Mouse (Mus musculus) naive thymus-derived CD4-positive, alpha-beta T cell, adult 2 months (primary cell): ENCODE measurements around the gene Cfap221.

Source experiments
- DNase-seq: peaks from one replicate; pipeline ENCODE4 v3.0.0-alpha.2; 2011; ENCODE audit warnings: low read depth

Cfap221 gene

GRCm38 (mm10) chr1:119996798-119997581, at the start of gene Cfap221:
TSS of gene Cfap221 (minus strand) at chr1:119997234.
- DNase-seq = no peak

- no peak for DNase-seq
Observed at GRCm38 (mm10) chr1:120044584-120044983, 47.5 kb upstream of the Cfap221 start.

- no peak for DNase-seq
Observed at GRCm38 (mm10) chr1:120042421-120042820, 45.4 kb upstream of the Cfap221 start.

- no peak for DNase-seq
Observed at GRCm38 (mm10) chr1:120038594-120038993, 41.6 kb upstream of the Cfap221 start.

GRCm38 (mm10) chr1:120037021-120037683, 40.1 kb upstream of the Cfap221 start:
- no peak for DNase-seq

- no peak for DNase-seq
Observed at GRCm38 (mm10) chr1:120035456-120036034, 38.5 kb upstream of the Cfap221 start.

GRCm38 (mm10) chr1:120034793-120035192, 37.8 kb upstream of the Cfap221 start:
- no peak for DNase-seq

GRCm38 (mm10) chr1:120033469-120033854, 36.4 kb upstream of the Cfap221 start:
- DNase-seq = no peak

GRCm38 (mm10) chr1:120032804-120033468, 35.9 kb upstream of the Cfap221 start:
- DNase-seq = peak; percentile 88

- no peak for DNase-seq
Observed at GRCm38 (mm10) chr1:120030474-120030873, 33.4 kb upstream of the Cfap221 start.

- DNase-seq = no peak
Observed at GRCm38 (mm10) chr1:120027693-120028092, 30.7 kb upstream of the Cfap221 start.

GRCm38 (mm10) chr1:120025050-120025439, 28.0 kb upstream of the Cfap221 start:
- no peak for DNase-seq

- DNase-seq = no peak
Observed at GRCm38 (mm10) chr1:120024331-120025049, 27.5 kb upstream of the Cfap221 start.

- no peak for DNase-seq
Observed at GRCm38 (mm10) chr1:120021951-120022350, 24.9 kb upstream of the Cfap221 start.

GRCm38 (mm10) chr1:120020322-120020897, 23.4 kb upstream of the Cfap221 start:
- no peak for DNase-seq

GRCm38 (mm10) chr1:120019428-120019827, 22.4 kb upstream of the Cfap221 start:
- DNase-seq = no peak

GRCm38 (mm10) chr1:120018900-120019299, 21.9 kb upstream of the Cfap221 start:
- no peak for DNase-seq

GRCm38 (mm10) chr1:120016240-120016639, 19.2 kb upstream of the Cfap221 start:
- DNase-seq = no peak

- DNase-seq = peak; percentile 41
Observed at GRCm38 (mm10) chr1:120013111-120013510, 16.1 kb upstream of the Cfap221 start.

GRCm38 (mm10) chr1:120012638-120013037, 15.6 kb upstream of the Cfap221 start:
- no peak for DNase-seq

- no peak for DNase-seq
Observed at GRCm38 (mm10) chr1:120007851-120008588, 11.0 kb upstream of the Cfap221 start.
